Mouse (Mus musculus) inflammation-experienced regulatory T-cells (primary cell): Measurements from ENCODE around the gene Unc13a. TPM values are rescaled to one million over a fixed set of nuclear protein-coding genes. Genes with fewer than 3 reads are reported as not detected.

Experiments
- polyA plus RNA-seq, 2 experiments: library from polyadenylated mRNA; unstranded; fragments of 100-300 nt; shearing (Covaris generic); gene quantifications; one replicate each; pipeline ENCODE4 v1.2.1; 2017

The Unc13a gene
- polyA plus RNA-seq: under 1 TPM; 0.43 to 0.69 TPM

GRCm38 (mm10) chr8:71671549-71671965 is at the start of gene Unc13a:
TSS of gene Unc13a (minus strand) at chr8:71671757.

GRCm38 (mm10) chr8:71701414-71702086 is 30.0 kb upstream of the Unc13a start, which contains the start of gene B3gnt3:
TSS of gene B3gnt3 (minus strand) at chr8:71701789.

GRCm38 (mm10) chr8:71689028-71689427 is 17.5 kb upstream of the Unc13a start, which contains the start of gene Insl3:
TSS of gene Insl3 (plus strand) at chr8:71689214.

GRCm38 (mm10) chr8:71676020-71676741 is 4.6 kb upstream of the Unc13a start, which contains the start of gene Jak3:
TSS of gene Jak3 (plus strand) at chr8:71676296.

GRCm38 (mm10) chr8:71610822-71611651 is 60.5 kb downstream of the Unc13a start, which contains the start of gene Colgalt1:
TSS of gene Colgalt1 (plus strand) at chr8:71610998.

GRCm38 (mm10) chr8:71597451-71597850 is 74.1 kb downstream of the Unc13a start, which contains the start of gene Fam129c:
TSS of gene Fam129c (plus strand) at chr8:71597648.

GRCm38 (mm10) chr8:71591471-71592373 is 79.8 kb downstream of the Unc13a start, which contains the start of gene Pgls:
TSS of gene Pgls (plus strand) at chr8:71592176.

Other genes starting within 250 kb of the Unc13a start
- 100 to 1,000 TPM; 123 to 182 TPM for gene Abhd8, start 208.1 kb downstream of the Unc13a start, polyA plus RNA-seq
- gene Mrpl34, start 206.8 kb downstream of the Unc13a start, polyA plus RNA-seq: 10 to 100 TPM; 60.4 to 63.2 TPM
- 100 to 1,000 TPM in 1 of 2 experiments, 10 to 100 TPM in 1; 83.3 to 115 TPM for gene Dda1, start 202.6 kb downstream of the Unc13a start, polyA plus RNA-seq
- gene Ano8, start 185.8 kb downstream of the Unc13a start, polyA plus RNA-seq: 10 to 100 TPM; 15.7 to 26.6 TPM
- 1 to 10 TPM; 8.7 to 9.3 TPM for gene Gtpbp3, start 183.7 kb downstream of the Unc13a start, polyA plus RNA-seq
- gene Plvap, start 160.0 kb downstream of the Unc13a start, polyA plus RNA-seq: under 1 TPM in 1 of 2 experiments, not detected in 1; 0.20 TPM
- 1 to 10 TPM in 1 of 2 experiments, under 1 TPM in 1; 0.36 to 1.0 TPM for gene Ccdc194, start 146.0 kb downstream of the Unc13a start, polyA plus RNA-seq
- 100 to 1,000 TPM; 106 to 121 TPM for gene Bst2, start 134.3 kb downstream of the Unc13a start, polyA plus RNA-seq
- gene Mvb12a, start 128.8 kb downstream of the Unc13a start, polyA plus RNA-seq: 10 to 100 TPM; 98.2 to 98.4 TPM
- 1 to 10 TPM; 2.2 to 2.7 TPM for gene Tmem221, start 112.9 kb downstream of the Unc13a start, polyA plus RNA-seq
- gene Nxnl1, start 105.2 kb downstream of the Unc13a start, polyA plus RNA-seq: 1 to 10 TPM in 1 of 2 experiments, under 1 TPM in 1; 0.18 to 3.6 TPM
- 10 to 100 TPM; 11.2 to 19.8 TPM for gene Slc27a1, start 102.9 kb downstream of the Unc13a start, polyA plus RNA-seq
- 100 to 1,000 TPM in 1 of 2 experiments, 10 to 100 TPM in 1; 89.3 to 117 TPM for gene Pgls, start 79.6 kb downstream of the Unc13a start, polyA plus RNA-seq
- gene Fam129c, start 74.1 kb downstream of the Unc13a start, polyA plus RNA-seq: 10 to 100 TPM in 1 of 2 experiments, 1 to 10 TPM in 1; 7.0 to 10.3 TPM
- 10 to 100 TPM; 33.6 to 41.0 TPM for gene Colgalt1, start 60.8 kb downstream of the Unc13a start, polyA plus RNA-seq
- 100 to 1,000 TPM; 150 to 199 TPM for gene Jak3, start 4.5 kb upstream of the Unc13a start, polyA plus RNA-seq
- 10 to 100 TPM; 56.0 to 66.2 TPM for gene Insl3, start 17.5 kb upstream of the Unc13a start, polyA plus RNA-seq
- 1 to 10 TPM; 5.9 to 6.5 TPM for gene B3gnt3, start 30.0 kb upstream of the Unc13a start, polyA plus RNA-seq
- gene Fcho1, start 54.0 kb upstream of the Unc13a start, polyA plus RNA-seq: 100 to 1,000 TPM; 219 to 246 TPM
- 10 to 100 TPM in 1 of 2 experiments, 1 to 10 TPM in 1; 7.9 to 11.5 TPM for gene Zfp709, start 210.3 kb upstream of the Unc13a start, polyA plus RNA-seq
- gene Zfp882, start 236.9 kb upstream of the Unc13a start, polyA plus RNA-seq: 1 to 10 TPM; 7.0 TPM
- 10 to 100 TPM; 14.4 to 15.8 TPM for gene Zfp617, start 236.9 kb upstream of the Unc13a start, polyA plus RNA-seq